Mouse (Mus musculus) ES-E14 (cell line): ENCODE results near the gene Nos3.

Experiments
- CHD2 ChIP-seq: IDR thresholded peaks from 2 replicates; pipeline ENCODE4 v1.6.1; 2014; ENCODE audit warnings: mild to moderate bottlenecking, low read depth, low read length, inconsistent platforms
- HCFC1 ChIP-seq: IDR thresholded peaks from 2 replicates; pipeline ENCODE4 v1.6.1; 2012; ENCODE audit warnings: low read length, inconsistent platforms, borderline replicate concordance; ENCODE audit not compliant: insufficient read depth
- ZC3H11A ChIP-seq: IDR thresholded peaks from 2 replicates; pipeline ENCODE4 v1.6.1; 2012; ENCODE audit warnings: low read depth, mild to moderate bottlenecking, inconsistent platforms, low read length, borderline replicate concordance

DNA sequence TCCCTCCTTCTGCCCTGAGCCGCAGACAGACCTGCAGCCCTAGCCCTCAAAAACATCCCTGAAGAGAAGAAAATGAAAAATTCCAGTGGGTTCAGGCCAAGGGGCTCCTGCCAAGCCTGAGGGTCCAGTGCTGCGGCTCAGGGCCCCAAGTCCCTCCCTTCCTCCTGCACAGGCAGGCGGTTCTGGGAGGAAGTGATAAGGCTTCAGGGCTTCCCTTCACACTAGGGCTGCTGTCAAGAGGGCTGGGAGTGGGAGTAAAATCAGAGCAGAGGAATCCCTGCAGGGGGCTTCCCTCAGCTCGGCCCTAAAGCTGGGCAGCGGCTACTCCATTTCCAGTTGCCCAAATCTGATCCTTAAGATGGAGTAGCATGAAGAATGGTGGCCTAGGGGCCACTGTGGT lies 918 bp downstream of the Nos3 start:
- no peak for TF ChIP-seq CHD2
- no peak for TF ChIP-seq HCFC1
- TF ChIP-seq ZC3H11A = no peak
